Mouse (Mus musculus) right cerebral cortex, postnatal 36 days (tissue): Measurements from ENCODE around the gene Asb2.

Experiments
- DNase-seq, 2 experiments: peaks; one replicate each; pipeline ENCODE4 v3.0.0; 2022; ENCODE audit warnings: low spot score in 2 of 2, mixed read lengths in 1 of 2

Gene Asb2

DNA sequence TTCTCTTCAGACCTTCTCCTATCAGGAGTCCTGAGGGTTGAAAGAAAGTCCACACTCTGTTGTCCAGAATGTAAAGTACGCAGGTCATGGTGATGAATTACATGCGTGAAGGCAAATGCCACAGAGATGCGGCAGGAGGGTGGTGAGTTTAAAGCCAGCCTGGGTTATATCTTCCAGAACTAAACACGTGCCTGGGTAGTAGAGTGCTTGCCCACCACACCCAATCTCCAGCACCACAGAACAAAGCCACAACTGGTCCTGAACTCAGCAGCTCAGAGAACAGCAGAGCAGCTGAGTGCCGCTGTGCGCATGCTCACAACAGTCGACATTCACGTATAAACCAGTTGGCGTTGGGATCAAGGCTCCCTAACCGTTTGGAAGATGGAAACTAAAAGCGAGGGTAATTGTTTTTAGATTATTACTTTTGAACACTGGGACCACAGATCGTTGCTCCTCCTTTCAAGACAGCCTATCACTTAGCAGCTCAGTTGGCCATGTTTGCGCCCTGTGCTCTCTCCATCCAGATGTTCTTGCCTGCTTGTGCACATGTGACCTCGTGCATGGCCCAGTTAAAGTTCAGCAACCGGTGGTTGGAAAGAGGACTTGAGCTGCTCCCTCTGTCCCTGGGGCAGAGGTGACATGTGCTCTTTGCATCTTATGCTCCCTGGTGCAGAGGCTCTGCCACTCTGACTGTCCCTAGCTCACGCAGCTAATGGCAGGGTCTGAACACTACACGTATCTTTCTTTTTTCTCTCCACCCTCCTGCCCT lies 5.9 kb upstream of the Asb2 start:
- DNase-seq: no peak

DNA sequence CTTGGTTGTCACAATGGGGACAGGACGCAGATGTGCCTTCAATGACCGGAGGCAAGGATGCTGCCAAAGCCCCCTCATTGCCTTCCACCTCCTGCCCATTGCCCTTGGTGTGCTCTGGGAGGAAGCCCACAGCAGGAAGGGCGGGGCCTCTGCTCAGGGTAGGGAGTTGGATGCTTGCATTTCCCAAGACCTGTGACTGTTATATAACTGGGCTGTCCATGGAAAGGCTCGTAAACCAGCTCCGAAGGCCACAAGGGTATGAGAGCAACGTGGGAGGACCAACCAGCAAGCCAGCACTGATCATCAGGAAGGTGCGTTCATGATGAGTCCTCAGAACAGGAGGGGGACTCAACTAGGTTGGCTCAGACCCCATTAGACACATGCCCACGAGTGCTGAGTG lies 5.0 kb upstream of the Asb2 start:
- no peak for DNase-seq

DNA sequence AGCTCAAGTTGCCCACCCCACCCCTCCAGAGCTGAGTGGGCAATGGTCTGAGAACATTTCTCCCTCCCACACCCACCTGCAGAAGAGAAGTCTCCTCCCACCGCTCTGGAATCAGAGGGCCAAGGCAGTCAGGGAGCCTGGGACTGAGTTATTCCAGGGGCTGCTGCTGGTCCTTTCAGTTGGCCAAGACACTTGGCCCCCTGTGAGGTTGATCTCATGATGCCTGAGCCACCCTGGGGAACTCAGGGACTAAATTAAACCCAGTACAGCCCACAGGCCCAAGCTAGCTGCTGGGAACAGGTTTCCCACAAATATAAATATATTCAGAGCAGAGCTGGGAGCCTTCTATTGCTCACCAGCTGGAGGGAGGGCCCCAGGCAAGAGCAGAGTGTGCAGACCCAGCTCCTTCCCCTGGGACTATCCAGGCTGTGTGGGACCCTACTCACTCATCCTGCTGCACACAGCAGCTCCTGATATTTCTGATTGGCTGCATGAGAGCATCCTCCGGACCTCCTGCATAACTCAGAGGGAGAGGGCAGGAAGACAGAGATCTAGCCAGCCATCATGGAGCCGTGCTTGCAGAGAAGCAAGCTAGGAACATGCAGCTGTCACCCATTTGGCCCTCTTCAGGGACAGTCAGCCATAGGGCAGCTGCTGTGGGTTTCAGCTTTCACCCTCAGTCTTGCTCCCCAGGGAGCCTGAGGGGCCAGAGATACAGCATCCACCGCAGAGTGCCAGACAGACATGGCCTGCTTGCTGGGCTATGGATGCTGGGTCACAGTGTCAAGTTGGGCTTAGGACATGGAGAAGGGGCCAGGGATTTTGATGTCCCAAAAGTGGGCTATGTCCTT lies 3.4 kb upstream of the Asb2 start:
- no peak for DNase-seq

DNA sequence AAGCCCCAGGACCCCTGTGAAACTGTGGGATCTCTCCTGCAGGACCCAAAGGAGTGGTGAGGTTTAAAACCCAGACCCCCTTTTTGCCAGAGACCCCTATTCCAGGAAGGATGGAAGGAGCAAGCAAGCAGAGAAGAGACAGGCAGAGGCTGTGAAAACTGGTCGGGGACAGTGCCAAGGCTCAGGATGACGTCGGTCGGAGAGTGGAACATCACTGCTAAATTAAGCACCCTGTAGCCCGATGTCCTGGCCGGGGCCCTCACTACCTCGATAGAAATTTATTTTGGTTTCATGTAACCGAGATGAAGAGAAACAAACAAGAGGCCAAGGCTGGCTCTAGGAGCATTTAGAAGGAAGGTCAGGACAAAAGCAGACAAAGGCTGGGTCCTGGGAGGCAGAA lies 2.4 kb upstream of the Asb2 start:
- no peak for DNase-seq

DNA sequence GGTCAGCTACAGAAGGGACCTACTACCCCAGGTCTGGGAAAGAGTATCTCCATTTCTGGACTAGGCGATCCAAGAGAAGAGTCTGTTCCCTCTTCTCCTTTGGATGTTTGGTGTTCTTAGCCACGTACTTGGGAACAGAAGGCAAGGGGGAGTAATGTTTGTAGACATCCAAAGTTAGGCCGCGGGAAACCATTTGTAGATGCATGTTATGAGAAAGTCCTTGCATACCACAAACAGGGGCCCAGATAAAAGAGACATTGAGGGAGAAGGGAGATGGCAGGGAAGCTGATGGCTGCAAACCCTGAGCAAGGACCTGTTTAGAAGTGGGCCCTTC lies 581 bp upstream of the Asb2 start:
- no peak for DNase-seq

DNA sequence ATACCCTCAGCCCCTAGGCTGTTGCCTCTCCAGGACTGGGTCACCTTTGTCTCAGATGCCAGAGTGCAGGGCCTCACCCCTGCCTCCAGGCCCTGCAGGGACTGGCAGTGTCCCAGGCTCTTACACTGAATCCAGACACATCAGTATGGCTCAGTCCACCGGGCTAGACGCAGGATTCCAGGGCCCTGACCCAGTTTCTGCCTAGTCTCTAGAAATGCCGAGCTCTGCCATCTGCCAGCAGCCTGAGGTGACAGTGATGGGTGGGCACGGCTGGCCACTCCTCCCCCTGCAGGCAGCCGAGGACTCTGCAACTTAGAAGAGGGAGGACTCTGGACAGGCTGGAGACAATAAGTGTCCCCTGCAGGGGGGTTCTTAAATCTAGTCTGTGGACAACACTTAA lies 2.3 kb downstream of the Asb2 start:
- no peak for DNase-seq

DNA sequence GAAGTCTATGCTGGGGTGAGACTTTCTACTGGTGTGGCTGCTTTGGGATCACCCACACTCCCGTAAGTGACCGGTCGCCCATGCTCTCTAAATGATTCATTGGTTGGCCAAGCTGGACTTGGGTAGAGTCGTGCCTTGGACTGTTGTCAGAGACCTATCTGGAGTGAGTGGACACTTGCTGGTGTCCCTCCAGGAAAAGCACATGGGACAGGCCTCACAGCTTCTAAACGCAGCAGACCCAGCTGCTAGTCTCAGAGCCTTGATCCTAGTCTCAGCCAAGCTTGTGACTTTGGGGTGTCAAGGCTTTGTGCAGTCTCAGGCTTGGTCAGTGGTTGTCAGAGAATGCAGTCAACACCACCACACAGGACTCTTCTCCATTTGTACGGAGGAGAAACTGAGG lies 3.1 kb downstream of the Asb2 start:
- no peak for DNase-seq

DNA sequence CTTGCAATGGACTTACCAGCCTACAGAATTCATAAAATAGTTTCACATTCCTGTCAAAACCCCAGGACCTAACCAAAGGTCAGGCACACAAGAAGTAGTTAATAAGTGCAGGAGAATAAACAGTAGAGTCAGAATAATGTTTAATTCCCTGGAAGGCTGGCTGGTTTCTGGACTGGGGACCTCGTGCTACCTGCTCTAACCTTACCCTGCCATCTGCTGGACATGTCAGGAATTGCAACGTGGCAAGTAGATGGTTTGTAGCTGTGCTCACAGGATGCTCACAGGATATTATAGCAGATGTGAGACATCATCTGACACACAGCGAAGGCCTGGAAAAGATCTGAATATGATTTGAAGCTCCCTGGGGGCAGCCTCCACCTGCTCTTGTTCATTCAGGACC lies 7.3 kb downstream of the Asb2 start:
- DNase-seq: peak; percentile 66 to 69

DNA sequence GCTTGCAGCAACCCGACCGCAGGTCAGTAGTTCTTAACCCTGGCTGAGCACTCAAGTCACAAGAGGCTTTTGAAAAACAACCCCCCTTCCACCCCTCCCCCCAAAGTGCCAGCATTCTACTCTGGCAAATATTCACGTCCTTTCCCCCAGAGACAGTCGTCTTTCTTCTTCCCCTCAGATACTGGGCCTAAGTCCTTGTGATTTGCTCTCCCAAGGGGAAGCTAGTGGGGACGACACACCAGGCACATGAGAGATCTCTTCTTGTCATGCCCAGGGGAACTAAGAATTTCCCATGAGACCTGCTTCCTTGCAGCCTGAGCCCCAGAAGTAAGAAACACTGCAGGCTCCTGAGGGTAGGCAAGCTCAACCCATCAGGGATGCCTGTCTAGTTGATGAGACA lies 8.4 kb downstream of the Asb2 start:
- DNase-seq: no peak

DNA sequence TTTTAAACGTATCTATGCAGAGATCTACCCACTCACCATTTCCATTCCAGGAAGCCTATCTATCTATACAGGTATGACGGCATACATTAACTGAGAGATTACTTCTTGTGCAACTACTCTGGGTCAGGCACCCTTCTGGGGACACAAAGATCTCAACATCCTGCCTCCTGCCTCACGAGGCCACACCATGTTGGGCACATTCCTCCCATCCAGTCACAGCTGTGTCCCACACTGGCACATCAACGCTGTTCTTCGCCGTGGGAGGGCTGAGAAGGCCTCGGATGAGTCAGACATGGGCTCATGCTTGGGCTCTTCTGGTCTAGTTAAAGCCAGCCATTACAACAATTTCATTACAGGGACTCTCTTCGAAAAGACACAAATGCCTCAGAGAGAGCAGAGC lies 8.9 kb downstream of the Asb2 start:
- peak; percentile 48 to 64 for DNase-seq

DNA sequence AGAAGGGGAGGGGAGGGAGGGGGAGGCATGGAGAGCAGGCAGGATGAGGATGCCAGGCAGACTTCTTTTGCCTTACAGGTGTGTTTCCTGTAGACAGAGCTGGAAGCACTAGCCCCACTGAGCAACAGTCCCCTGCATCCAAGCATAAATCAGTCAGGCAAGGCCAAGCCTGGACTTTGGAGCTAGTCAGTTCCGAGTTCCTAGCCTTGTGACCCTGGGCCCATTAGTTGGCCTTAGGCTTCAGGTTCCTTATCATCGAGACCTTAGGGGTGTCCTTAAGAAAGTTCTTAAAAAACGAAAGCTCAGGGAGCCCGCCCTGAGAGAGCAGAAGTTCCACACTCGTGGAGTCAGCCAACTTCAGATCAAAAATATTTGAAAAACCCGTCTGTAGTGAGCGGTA lies 10.9 kb downstream of the Asb2 start:
- DNase-seq: no peak

DNA sequence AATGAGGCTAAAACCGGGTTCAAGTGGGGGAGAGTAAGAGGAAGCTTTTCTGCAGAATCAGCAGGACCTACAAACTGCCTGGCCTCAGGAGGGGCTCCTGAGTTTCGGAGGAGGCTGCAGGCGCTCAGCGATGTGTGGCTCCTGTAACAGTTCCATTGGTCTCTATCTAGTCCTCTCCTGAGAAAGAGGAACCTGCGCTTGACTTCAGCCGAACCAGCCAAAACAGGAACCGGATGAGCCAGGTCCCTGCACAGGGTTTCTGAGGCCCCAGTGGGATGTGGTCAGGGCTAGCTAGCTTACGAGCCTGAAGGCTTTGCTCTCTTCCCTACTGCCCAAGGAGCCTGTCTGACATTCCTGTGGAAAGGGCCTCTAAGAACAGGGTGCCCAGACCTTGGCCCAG lies 12.3 kb downstream of the Asb2 start:
- DNase-seq: no peak

DNA sequence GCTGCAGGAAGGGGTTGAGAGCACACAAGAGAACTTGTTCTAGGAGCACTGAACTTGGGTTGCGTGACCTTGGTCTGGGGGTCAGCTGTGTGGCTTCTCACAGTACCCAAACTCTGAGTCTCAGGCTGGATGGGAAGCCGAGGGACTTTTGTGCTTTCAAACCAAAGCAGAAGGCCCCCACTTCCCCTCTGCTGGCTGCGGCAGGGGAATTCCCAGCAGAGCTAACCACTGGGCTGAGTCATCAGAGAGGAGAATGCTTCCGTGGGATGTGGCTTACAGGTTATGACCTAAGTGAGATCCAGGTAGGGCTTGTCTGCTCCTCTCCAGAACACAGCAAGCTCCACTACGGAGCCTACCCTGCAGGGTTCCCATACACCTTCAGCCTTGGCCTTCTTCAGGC lies 14.6 kb downstream of the Asb2 start:
- DNase-seq: no peak

DNA sequence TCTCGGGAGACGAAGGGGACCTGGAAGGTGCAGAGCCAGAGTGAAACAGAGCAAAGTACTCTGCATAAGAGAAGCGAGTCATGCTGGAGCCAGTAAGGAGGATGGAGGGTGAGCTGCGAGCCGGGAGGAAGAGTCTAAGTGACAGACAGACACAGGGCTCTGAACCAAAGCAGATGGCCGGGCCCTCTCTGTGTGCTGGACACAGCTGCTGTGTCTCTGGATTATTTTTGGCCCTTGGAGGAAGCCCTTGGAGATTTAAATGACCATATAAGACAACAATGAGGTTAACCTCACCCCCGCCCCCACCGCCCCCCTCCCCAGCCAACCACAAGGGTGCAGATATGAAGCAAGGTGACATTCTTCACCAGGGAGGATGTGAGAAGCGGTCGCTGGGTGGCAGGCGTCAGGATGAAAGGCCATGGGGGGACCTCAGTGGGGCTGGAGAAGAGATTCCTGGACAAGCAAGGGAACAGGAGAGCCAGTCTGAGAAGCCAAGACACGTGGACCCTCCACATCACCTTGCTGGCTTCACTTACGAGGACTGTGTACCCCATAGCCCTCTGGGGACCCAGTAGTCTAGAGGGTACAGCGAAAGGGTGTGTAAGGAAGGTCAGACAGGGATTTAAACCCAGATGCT lies 17.5 kb downstream of the Asb2 start:
- DNase-seq: no peak

DNA sequence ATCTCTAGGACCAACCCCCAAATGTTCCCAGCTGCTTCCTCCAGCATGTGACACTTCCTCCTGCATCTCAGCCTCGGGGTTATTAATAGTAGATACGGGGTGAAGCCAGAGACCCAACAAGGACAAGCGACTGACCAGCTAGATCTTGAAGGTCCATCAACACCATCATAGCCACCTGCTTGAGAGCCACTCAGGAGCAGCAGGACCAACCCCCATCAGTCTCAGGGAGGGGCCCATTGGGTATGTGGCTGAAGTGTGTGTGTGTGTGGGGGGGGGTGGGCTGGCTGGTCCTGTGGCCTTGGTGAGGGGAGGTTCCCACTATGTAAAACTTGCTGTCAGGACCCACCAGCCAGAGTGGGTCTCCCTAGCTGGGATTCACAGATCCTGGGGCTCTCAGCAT lies 19.0 kb downstream of the Asb2 start:
- DNase-seq: no peak

DNA sequence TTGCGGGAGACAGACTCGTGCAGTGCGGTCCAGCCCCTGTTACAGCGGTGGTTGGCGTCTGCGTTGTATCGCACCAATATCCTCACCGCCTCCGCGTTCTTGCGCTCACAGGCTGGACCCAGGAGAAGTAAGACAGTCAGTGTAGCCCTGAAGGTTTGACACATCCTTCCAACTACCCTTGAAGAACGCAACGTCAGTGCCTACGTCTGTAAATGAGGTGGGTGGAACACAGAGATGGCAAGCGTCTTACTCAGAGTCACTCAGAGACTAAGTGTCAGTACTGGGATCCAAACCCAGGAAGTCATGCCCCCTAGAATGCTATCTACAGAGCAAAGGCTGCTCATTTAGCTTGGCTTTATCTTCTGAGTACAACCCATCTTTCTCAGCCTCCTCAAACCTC lies 22.4 kb downstream of the Asb2 start:
- no peak for DNase-seq

DNA sequence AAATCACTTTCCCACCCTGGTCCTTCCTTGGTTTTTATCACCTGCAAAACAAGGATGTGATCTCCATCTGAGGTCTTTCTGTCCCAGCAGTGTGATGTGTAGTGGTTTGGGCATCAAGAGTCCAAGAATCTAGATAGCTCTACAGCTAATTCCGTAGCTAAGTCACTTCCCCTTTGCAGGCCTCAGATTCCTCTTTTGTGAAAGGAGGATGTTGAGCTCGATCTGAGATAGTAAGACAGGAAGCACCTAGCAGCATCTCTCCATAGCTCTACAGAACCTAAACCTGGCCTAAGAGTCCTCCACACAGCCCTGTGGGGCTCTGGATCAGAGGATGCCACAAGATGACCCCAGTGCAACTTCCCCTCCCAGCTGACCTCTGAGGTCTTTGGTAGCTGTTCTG lies 22.9 kb downstream of the Asb2 start:
- DNase-seq: no peak

DNA sequence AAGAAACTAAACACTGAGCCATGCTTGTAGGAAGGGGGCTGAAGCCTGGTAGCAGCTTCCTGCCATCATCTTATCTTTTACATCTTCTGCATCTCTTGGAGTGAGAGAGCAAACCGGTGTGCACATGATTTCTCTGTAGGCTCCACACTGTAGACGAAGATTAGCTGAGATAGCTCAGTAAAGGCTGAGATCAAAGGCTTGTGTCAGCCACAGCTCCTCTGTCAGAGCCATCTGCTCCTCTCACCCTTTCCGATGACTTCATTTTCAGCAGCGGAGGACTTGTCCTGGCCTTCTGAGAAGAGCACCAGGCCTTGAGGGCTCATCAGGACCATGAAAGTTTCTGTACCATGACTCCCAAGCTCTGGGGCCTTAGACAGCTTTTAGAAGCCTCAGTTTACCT lies 24.3 kb downstream of the Asb2 start:
- no peak for DNase-seq

DNA sequence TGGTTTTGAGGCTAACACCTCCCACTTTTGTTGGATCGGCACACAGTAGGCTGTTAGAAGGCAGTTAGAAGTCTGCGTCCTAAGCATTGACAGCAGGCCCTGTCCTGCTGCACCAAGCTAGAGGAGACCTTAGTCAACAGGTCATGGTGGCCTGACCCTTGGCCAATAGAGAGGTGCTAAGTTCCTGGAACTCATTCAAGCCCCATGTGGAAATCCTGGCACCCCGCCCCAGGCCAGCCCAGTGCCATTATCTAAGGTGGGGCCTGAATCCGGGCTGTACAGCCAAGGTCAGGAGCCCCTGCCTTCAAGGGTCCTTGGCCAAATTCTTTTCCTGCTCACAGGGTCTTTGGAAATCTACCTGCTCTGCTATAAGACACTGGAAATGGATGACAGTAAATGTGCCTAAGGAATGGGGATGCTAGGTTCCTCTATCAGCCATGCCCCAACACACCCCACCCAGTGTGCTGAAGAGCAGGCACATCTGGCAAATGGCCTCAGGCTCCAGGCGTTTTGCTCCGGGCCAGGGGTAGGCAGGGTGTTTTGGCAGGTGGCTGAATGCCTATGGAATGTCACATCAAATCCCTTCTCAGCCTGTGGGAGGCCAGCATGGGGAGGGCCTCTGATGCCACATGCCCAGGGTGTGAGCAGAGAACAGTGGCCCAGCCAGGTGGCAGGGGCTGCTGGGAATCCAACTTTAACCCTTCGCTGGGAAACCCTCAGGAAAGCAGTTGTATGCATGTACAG lies 27.2 kb downstream of the Asb2 start:
- no peak for DNase-seq

DNA sequence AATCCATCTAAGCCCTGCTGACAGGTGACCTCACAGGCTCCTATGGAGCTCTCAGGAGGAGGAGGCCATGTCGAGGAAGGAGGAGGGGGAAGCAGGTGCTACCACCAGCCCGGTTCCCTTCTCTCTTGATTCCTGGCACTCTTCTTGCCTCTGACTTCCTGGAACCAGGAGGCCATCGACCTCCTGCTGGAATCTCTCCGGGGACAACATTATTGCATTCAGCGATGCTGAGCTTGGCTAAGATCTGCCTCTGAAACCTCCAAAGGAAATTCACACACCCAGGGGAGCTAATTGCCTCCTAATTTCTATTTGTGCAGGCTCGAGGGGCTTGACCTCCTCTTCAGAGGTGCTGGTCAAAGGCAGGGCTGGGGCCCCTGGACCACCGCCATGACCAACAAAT lies 28.7 kb downstream of the Asb2 start:
- DNase-seq: no peak

DNA sequence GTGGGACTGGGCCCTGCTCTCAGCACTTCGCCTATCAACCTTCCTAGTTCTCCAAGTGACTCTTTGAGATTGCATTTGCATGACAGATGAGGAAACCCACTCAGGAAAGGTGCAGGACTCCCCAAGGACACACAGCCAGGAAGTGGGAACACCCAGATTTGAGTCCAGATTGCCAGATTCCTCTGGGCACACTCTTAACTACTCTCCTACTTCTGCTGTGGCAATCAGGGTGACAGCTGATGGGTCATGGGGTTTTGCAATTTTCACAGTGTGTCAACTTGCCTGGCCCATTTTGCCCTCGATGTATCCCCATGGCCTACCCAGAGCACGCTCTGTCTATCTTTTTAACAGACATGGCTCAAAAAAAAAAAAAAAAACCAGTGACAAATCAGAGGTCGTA lies 29.2 kb downstream of the Asb2 start:
- no peak for DNase-seq

DNA sequence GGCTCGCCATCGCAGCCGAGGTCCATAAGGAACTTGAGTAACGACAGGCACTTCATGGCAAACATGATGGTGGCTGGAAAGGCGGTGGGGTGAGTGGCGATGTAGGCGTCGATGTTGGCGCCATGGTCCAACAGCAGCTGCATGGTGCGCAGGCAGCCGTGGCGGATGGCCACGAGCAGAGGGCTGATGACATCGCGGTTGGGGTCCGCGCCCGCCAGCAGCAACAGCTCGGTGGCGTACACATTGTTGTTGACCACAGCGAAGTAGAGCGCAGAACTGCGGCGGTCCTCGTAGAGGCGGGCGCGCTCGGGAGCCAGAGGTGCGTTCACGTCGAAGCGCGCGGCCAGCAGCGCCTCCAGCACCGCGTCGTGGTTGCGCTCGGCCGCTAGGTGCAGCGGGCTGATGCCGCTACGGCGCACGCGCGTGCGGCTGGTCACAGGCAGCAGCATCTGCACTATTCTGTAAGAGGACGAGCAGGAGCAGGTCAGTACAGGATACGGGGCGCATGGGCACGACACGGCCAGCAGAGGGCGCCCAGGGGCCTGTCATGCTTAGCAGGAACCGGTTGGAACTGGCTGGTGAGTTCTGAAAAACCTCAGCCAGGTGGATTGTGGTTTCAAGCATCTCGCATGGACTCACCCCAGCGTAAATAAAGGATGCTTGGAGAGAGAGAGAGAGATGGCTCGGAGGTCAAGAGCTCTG lies 30.5 kb downstream of the Asb2 start:
- peak; percentile 77 to 83 for DNase-seq
